Mouse (Mus musculus) spleen, adult 2 months (tissue): Measurements from ENCODE around the gene Clec12b.

ENCODE experiments used
- CTCF ChIP-seq: fragments of 200-500 bp; IDR thresholded peaks from 2 replicates; pipeline ENCODE4 v1.5.1; 2011; ENCODE audit warnings: mild to moderate bottlenecking, inconsistent platforms; ENCODE audit not compliant: insufficient read depth, insufficient read length, insufficient replicate concordance; ENCODE audit errors: extremely low read depth
- POLR2A ChIP-seq: fragments of 200-500 bp; IDR thresholded peaks from 2 replicates; pipeline ENCODE4 v1.6.1; 2011; ENCODE audit warnings: low read depth, low read length, inconsistent platforms

DNA sequence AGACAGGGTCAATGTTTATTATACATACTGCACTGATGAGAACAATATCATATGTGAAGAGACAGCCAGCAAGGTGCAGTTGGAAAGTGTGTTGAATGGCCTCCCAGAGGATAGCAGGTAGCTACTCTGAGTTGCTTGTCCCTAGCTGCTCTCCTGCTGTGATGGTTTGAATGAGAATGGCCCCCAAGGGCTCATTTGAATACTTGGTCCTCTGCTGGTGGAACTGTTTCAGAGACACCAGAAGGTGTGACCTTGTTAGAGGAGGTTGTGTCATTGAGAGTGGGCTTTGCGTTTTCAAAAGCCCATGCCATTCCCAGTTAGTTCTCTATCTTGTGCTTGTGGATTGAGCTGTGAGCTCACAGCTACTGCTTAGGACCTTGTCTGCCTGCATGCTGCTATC is 21.7 kb downstream of the Clec12b start:
- TF ChIP-seq CTCF (no peak), POLR2A (no peak)
